Mouse (Mus musculus) MEL (cell line): ENCODE measurements around the gene Zdhhc12. TPM values are rescaled to one million over a fixed set of nuclear protein-coding genes. Genes with fewer than 3 reads are reported as not detected.

Experiments used
- DNase-seq: peaks from one replicate; pipeline ENCODE4 v3.0.0; 2011; ENCODE audit warnings: low read depth, low spot score
- H3K27ac ChIP-seq: 2 replicates; pipeline ENCODE4 v1.5.1; 2012; ENCODE audit warnings: low read depth, mild to moderate bottlenecking, control low read depth, low read length, moderate library complexity; ENCODE audit not compliant: control insufficient read depth
- H3K27me3 ChIP-seq, 2 experiments: fragments of 150-350 bp in 1 of 2; sonication (generic) in 1 of 2; 2 replicates each; pipeline ENCODE4 v1.6.1; 2012; ENCODE audit warnings: low read length in 2 of 2, mild to moderate bottlenecking in 2 of 2, improper control_type of control experiment in 1 of 2, moderate library complexity in 1 of 2; ENCODE audit not compliant: insufficient read depth in 2 of 2, control insufficient read depth in 1 of 2
- H3K36me3 ChIP-seq, 2 experiments: 2 replicates each; pipeline ENCODE4 v1.6.1; 2012 to 2014; ENCODE audit warnings: low read length in 2 of 2, improper control_type of control experiment in 1 of 2, inconsistent platforms in 1 of 2, mild to moderate bottlenecking in 1 of 2; ENCODE audit not compliant: insufficient read depth in 2 of 2, control insufficient read depth in 1 of 2
- H3K4me1 ChIP-seq, 2 experiments: fragments of 150-350 bp in 1 of 2; sonication (generic) in 1 of 2; 2 replicates each; pipeline ENCODE4 v1.6.1; 2012; ENCODE audit warnings: low read length in 2 of 2, improper control_type of control experiment in 1 of 2, mild to moderate bottlenecking in 1 of 2; ENCODE audit not compliant: insufficient read depth in 2 of 2, control insufficient read depth in 1 of 2
- H3K4me3 ChIP-seq, 2 experiments: fragments of 150-350 bp in 1 of 2; sonication (generic) in 1 of 2; 2 replicates each; pipeline ENCODE4 v1.5.1; 2012; ENCODE audit warnings: low read depth in 2 of 2, low read length in 2 of 2, mild to moderate bottlenecking in 2 of 2, moderate library complexity in 2 of 2, control low read depth in 1 of 2, improper control_type of control experiment in 1 of 2; ENCODE audit not compliant: control insufficient read depth in 1 of 2, insufficient read depth in 1 of 2
- H3K79me2 ChIP-seq: 2 replicates; pipeline ENCODE4 v1.6.1; 2012; ENCODE audit warnings: mild to moderate bottlenecking, low read length, moderate library complexity; ENCODE audit not compliant: control insufficient read depth, poor library complexity, insufficient read depth
- H3K9ac ChIP-seq: 2 replicates; pipeline ENCODE4 v1.6.1; 2012; ENCODE audit warnings: low read depth, mild to moderate bottlenecking, control low read depth, low read length, moderate library complexity; ENCODE audit not compliant: control insufficient read depth, poor library complexity, severe bottlenecking
- H3K9me3 ChIP-seq: fragments of 150-350 bp; sonication (generic); replicated peaks from 2 replicates; pipeline ENCODE4 v1.6.1; 2012; ENCODE audit warnings: mild to moderate bottlenecking, low read length, improper control_type of control experiment, moderate library complexity; ENCODE audit not compliant: insufficient read depth
- E2F4 ChIP-seq: IDR thresholded peaks from 2 replicates; pipeline ENCODE4 v1.6.1; 2011; ENCODE audit warnings: low read depth, low read length, improper control_type of control experiment, borderline replicate concordance
- ELF1 ChIP-seq: IDR thresholded peaks from 2 replicates; pipeline ENCODE4 v1.6.1; 2014; ENCODE audit warnings: low read depth, mild to moderate bottlenecking, inconsistent platforms, low read length, improper control_type of control experiment, moderate library complexity
- EP300 ChIP-seq, 2 experiments: IDR thresholded peaks; 2 replicates each; pipeline ENCODE4 v1.6.1; 2011; ENCODE audit warnings: improper control_type of control experiment in 2 of 2, low read length in 2 of 2, low read depth in 1 of 2, mild to moderate bottlenecking in 1 of 2
- HCFC1 ChIP-seq: IDR thresholded peaks from 2 replicates; pipeline ENCODE4 v1.6.1; 2012; ENCODE audit warnings: low read depth, mild to moderate bottlenecking, inconsistent platforms, low read length, improper control_type of control experiment, moderate library complexity
- KAT2A ChIP-seq: conservative IDR thresholded peaks from 2 replicates; pipeline ENCODE4 v1.6.1; 2012; ENCODE audit warnings: low read depth, low read length, improper control_type of control experiment, inconsistent platforms
- MAX ChIP-seq: IDR thresholded peaks from 2 replicates; pipeline ENCODE4 v1.6.1; 2011; ENCODE audit warnings: low read length, improper control_type of control experiment
- MAZ ChIP-seq: IDR thresholded peaks from 2 replicates; pipeline ENCODE4 v1.6.1; 2012; ENCODE audit warnings: low read depth, mild to moderate bottlenecking, inconsistent platforms, low read length, improper control_type of control experiment
- MXI1 ChIP-seq: IDR thresholded peaks from 2 replicates; pipeline ENCODE4 v1.6.1; 2011; ENCODE audit warnings: mild to moderate bottlenecking, low read depth, low read length, improper control_type of control experiment
- MYB ChIP-seq: IDR thresholded peaks from 2 replicates; pipeline ENCODE4 v1.6.1; 2011; ENCODE audit warnings: mild to moderate bottlenecking, low read depth, low read length, improper control_type of control experiment
- NELFE ChIP-seq: IDR thresholded peaks from 2 replicates; pipeline ENCODE4 v1.6.1; 2011; ENCODE audit warnings: low read depth, low read length, improper control_type of control experiment
- NRF1 ChIP-seq: IDR thresholded peaks from 2 replicates; pipeline ENCODE4 v1.6.1; 2014; ENCODE audit warnings: low read depth, mild to moderate bottlenecking, inconsistent platforms, low read length, improper control_type of control experiment, moderate library complexity; ENCODE audit not compliant: poor library complexity, insufficient read depth, severe bottlenecking
- POLR2A ChIP-seq, 2 experiments: IDR thresholded peaks; 2 replicates each; pipeline ENCODE4 v1.6.1; 2011 to 2012; ENCODE audit warnings: low read length in 2 of 2, mild to moderate bottlenecking in 2 of 2, control low read depth in 1 of 2, improper control_type of control experiment in 1 of 2, low read depth in 1 of 2, moderate library complexity in 1 of 2; ENCODE audit not compliant: control insufficient read depth in 1 of 2, insufficient read depth in 1 of 2, poor library complexity in 1 of 2
- SIN3A ChIP-seq: IDR thresholded peaks from 2 replicates; pipeline ENCODE4 v1.6.1; 2012; ENCODE audit warnings: low read length, improper control_type of control experiment, inconsistent platforms
- SMC3 ChIP-seq: IDR thresholded peaks from 2 replicates; pipeline ENCODE4 v1.6.1; 2011; ENCODE audit warnings: low read depth, low read length, improper control_type of control experiment
- TBP ChIP-seq: IDR thresholded peaks from 2 replicates; pipeline ENCODE4 v1.8.0; 2011; ENCODE audit warnings: low read depth, low read length, improper control_type of control experiment
- UBTF ChIP-seq: IDR thresholded peaks from 2 replicates; pipeline ENCODE4 v1.6.1; 2012; ENCODE audit warnings: low read depth, mild to moderate bottlenecking, inconsistent platforms, low read length, improper control_type of control experiment, moderate library complexity, borderline replicate concordance; ENCODE audit not compliant: insufficient read depth
- USF1 ChIP-seq: IDR thresholded peaks from 2 replicates; pipeline ENCODE4 v1.6.1; 2014; ENCODE audit warnings: low read depth, mild to moderate bottlenecking, inconsistent platforms, low read length, improper control_type of control experiment, moderate library complexity
- USF2 ChIP-seq, 2 experiments: IDR thresholded peaks; 2 replicates each; pipeline ENCODE4 v1.6.1; 2011 to 2012; ENCODE audit warnings: improper control_type of control experiment in 2 of 2, low read length in 2 of 2, borderline replicate concordance in 1 of 2, inconsistent platforms in 1 of 2, low read depth in 1 of 2, mild to moderate bottlenecking in 1 of 2; ENCODE audit not compliant: insufficient read depth in 1 of 2
- ZMIZ1 ChIP-seq: IDR thresholded peaks from 2 replicates; pipeline ENCODE4 v1.6.1; 2012; ENCODE audit warnings: low read depth, mild to moderate bottlenecking, inconsistent platforms, low read length, improper control_type of control experiment, moderate library complexity
- polyA plus RNA-seq, 2 experiments: library from polyadenylated mRNA; stranded (reverse) in 1 of 2; unstranded in 1 of 2; fragments of >175 nt in 1 of 2; fragments of >200 nt in 1 of 2; gene quantifications; 2 replicates each; pipeline versions ENCODE4 v1.2.1 to v1.2.4; 2012; ENCODE audit warnings: low replicate concordance in 2 of 2, low read depth in 1 of 2; ENCODE audit not compliant: insufficient read length in 2 of 2, insufficient read depth in 1 of 2, missing spikeins in 1 of 2
- total RNA-seq: library from RNA; depleted of rRNA; stranded (reverse); fragments of 300-350 nt; gene quantifications from 2 replicates; pipeline ENCODE4 v1.2.3, GENCODE M21; 2012

Gene Zdhhc12
- total and polyA plus RNA-seq, 3 experiments, result 25.1 to 42.1 TPM; not detected in 1

DNA sequence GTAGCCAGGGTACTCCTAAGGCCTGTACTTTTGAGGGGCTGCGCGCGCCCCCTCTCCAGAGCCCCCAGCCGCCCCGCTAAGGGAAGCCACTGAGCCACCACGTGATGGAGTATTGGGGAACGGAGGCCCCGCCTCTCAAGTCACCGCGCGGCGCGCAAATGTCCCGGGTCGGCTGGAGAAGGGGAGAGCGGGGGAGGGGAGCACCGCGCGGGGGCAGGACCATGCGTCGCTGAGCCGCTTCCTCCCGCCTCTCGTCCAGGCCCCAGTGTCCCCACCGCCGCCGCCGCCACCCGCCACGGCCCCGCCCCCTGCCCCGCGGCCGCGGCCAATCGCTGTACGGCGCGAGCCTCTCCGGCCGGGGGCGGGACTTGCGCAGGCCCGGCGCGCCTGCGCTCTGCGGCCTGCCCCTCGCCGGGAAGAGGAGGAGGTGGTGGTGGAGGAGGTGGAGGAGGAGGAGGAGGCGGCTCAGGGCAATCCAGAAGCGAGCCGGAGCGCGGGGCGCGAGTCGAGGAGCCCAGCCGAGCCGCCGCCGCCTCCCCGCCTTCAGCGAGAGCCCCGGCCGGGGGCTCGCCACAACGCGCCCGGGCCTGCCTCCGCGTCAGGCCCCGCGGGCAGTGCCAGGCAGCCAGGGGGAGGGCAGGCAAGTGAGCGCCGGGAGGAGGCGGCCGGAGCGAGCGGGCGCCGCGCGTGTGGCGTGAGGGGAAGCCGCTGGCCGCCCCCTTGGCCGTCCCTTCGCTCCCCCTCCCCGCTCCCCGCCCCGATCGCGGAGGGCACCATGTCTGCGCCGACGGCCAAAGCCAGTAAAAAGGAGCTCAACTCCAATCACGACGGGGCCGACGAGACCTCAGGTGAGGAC lies 27.2 kb downstream of the Zdhhc12 start:
- TF ChIP-seq SIN3A (peak; percentile 74; the same call in 1 of the 2 replicates), E2F4 (peak; percentile 46; the same call in 1 of the 2 replicates), POLR2A (IDR thresholded peaks at IDR 0.05; ENCODE audit: control insufficient read depth in 1 of 2, insufficient read depth in 1 of 2, low read depth in 1 of 2, low read length in 2 of 2, poor library complexity in 1 of 2) (peak; percentile 61 to 76; a peak in 2 of 4 replicates), NELFE (0 out of 2 replicates have a peak, but pooled peaks have one; percentile 54), USF1 (peak; percentile 94), MXI1 (peak; percentile 89; the same call in 1 of the 2 replicates), MYB (no peak), SMC3 (no peak), MAX (peak; percentile 74), MAZ (peak; percentile 52; the same call in 1 of the 2 replicates), NRF1 (peak; percentile 90), HCFC1 (peak; percentile 65; the same call in 1 of the 2 replicates), ZMIZ1 (peak; percentile 8; the same call in 1 of the 2 replicates), TBP (peak; percentile 41; the same call in 1 of the 2 replicates), UBTF (peak; percentile 82; the same call in 1 of the 2 replicates), USF2 (IDR thresholded peaks at IDR 0.05; ENCODE audit: borderline replicate concordance in 1 of 2, insufficient read depth in 1 of 2, low read depth in 1 of 2, low read length in 2 of 2) (peak in 1 of 2 experiments; percentile 52; a peak in 1 of 4 replicates), ELF1 (no peak), EP300 (IDR thresholded peaks at IDR 0.05; ENCODE audit: low read depth in 1 of 2, low read length in 2 of 2) (0 out of 4 replicates have a peak, but pooled peaks of 1 of the 2 experiments have one; percentile 4), KAT2A (no peak)
- TF ChIP-seq, all 39 proteins: peak for 15
- DNase-seq, result peak; percentile 96
- Histone ChIP-seq H3K9me3 (no peaks in the 10 kb centered on the region), H3K36me3 (peaks cover 17 to 31% of the 10 kb centered on the region in 2 experiments), H3K79me2 (peaks cover 72% of the 10 kb centered on the region), H3K9ac (peak overlapping the region; percentile 100), H3K27ac (peak overlapping the region; percentile 95), H3K27me3 (no peaks in the 10 kb centered on the region), H3K4me1 (peaks cover 5 to 8% of the 10 kb centered on the region in 2 experiments; a peak in 2 of 4 replicates), H3K4me3 (peak overlapping the region; percentile 78 to 81)
